Mouse (Mus musculus) small intestine, adult 2 months (tissue): ENCODE results near the gene Itsn1. TPM values are rescaled to one million over a fixed set of nuclear protein-coding genes. Genes with fewer than 3 reads are reported as not detected.

Experiments
- H3K27ac ChIP-seq: fragments of 200-500 bp; 2 replicates; pipeline ENCODE4 v1.5.1; 2012; ENCODE audit warnings: low read depth, low read length, control low read depth, inconsistent platforms; ENCODE audit not compliant: insufficient read depth
- H3K27me3 ChIP-seq: fragments of 200-500 bp; 2 replicates; pipeline ENCODE4 v1.6.1; 2012; ENCODE audit warnings: mild to moderate bottlenecking, moderate library complexity, low read length, inconsistent platforms; ENCODE audit not compliant: control insufficient read depth, insufficient read depth
- H3K36me3 ChIP-seq: fragments of 200-500 bp; 2 replicates; pipeline ENCODE4 v1.6.1; 2012; ENCODE audit warnings: mild to moderate bottlenecking, low read length, control low read depth, inconsistent platforms; ENCODE audit not compliant: control insufficient read depth, insufficient read depth
- H3K4me1 ChIP-seq: fragments of 200-500 bp; 2 replicates; pipeline ENCODE4 v1.6.1; 2012; ENCODE audit warnings: low read length, inconsistent platforms, mixed read lengths; ENCODE audit not compliant: control insufficient read depth, insufficient read depth, insufficient read length
- H3K4me3 ChIP-seq: fragments of 200-500 bp; 2 replicates; pipeline ENCODE4 v1.5.1; 2012; ENCODE audit warnings: low read depth, mild to moderate bottlenecking, control low read depth, inconsistent platforms, low read length, moderate library complexity
- CTCF ChIP-seq: fragments of 200-500 bp; IDR thresholded peaks from 2 replicates; pipeline ENCODE4 v1.5.1; 2012; ENCODE audit warnings: low read depth, mild to moderate bottlenecking, control low read depth, inconsistent platforms, low read length, moderate library complexity, mixed read lengths; ENCODE audit not compliant: insufficient replicate concordance, insufficient read length; ENCODE audit errors: extremely low read depth
- POLR2A ChIP-seq: fragments of 200-500 bp; IDR thresholded peaks from 2 replicates; pipeline ENCODE4 v1.6.1; 2012; ENCODE audit warnings: low read depth, mild to moderate bottlenecking, control low read depth, inconsistent platforms, low read length, moderate library complexity
- WGBS: fragments of 180-500 bp; shearing (Covaris S2); methylation state at CpG from one replicate; pipeline ENCODE4 v1.1.7; 2018; 5-methylcytosine and 5-hydroxymethylcytosine counted together
- polyA plus RNA-seq: library from polyadenylated mRNA; depleted of rRNA; stranded (reverse); fragments of >200 nt; gene quantifications from 2 replicates; pipeline ENCODE4 v1.2.3, GENCODE M21; 2012

The Itsn1 gene
- polyA plus RNA-seq, 1 experiment: 15.6 TPM

- TF ChIP-seq POLR2A (no peak), CTCF (no peak)
- WGBS: 15% methylated on average over 14 of the region's 14 CpGs
- H3K4me1 ChIP-seq: peaks cover 15% of the 10 kb centered on the region
- H3K36me3 ChIP-seq: no peaks in the 10 kb centered on the region
- no peaks in the 10 kb centered on the region for H3K27me3 ChIP-seq
- H3K27ac ChIP-seq: no peak overlapping the region
- H3K4me3 ChIP-seq: no peak overlapping the region
Observed at GRCm38 (mm10) chr16:91746101-91746950, 17.2 kb downstream of the Itsn1 start.

DNA sequence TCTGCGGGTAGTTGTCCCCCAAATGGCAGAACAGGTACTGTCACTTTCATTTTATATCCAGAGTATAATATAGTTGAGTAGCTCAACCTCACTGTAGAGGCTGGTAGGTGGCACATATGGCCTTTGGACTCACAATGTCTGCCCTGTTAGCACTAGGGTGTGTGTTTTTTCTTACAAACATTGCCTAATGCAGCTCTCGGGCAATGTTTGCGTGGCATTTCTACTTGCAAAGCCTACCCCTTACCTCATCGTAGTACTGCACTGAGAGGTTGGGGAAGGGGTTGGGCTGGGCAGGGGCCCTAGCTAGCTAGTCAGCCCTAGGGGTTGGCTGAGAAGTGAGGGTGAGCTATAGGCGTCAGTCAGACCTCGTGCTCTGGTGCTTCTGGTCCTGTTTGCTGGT, 18.5 kb downstream of the Itsn1 start:
- Histone ChIP-seq H3K4me3 (peak overlapping the region; percentile 28), H3K27ac (peak overlapping the region; percentile 9), H3K36me3 (no peaks in the 10 kb centered on the region), H3K4me1 (peaks cover 15% of the 10 kb centered on the region), H3K27me3 (no peaks in the 10 kb centered on the region)
- TF ChIP-seq POLR2A: no peak
- no peak for TF ChIP-seq CTCF
- 29% methylated on average over 6 of the region's 6 CpGs for WGBS

- peaks cover 8% of the 10 kb centered on the region for H3K4me1 ChIP-seq
- TF ChIP-seq CTCF: no peak
- TF ChIP-seq POLR2A: no peak
- WGBS: 87% methylated on average over 13 of the region's 13 CpGs
- no peak overlapping the region for H3K4me3 ChIP-seq
- no peaks in the 10 kb centered on the region for H3K27me3 ChIP-seq
- H3K36me3 ChIP-seq: no peaks in the 10 kb centered on the region
- no peak overlapping the region for H3K27ac ChIP-seq
Observed at GRCm38 (mm10) chr16:91751644-91752385, 22.7 kb downstream of the Itsn1 start.

DNA sequence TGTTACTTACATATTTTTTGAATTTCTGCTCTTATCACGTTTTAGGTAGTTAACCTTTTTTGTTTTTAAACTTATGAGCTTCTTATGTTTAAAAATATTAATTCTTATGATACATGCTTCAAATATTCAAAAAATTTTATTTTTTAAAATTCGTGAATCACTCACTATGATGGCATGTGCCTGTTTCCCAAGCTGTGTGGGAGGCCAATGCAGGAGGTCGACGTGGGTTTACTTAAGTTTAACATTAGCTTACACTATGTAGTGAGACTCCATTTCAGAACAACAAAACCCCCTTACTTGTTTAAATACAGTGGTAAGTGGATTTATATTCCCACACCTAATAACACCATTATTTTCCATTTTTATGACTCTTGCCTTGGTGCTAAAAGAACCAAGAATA, 24.5 kb downstream of the Itsn1 start:
- no peaks in the 10 kb centered on the region for H3K36me3 ChIP-seq
- H3K4me3 ChIP-seq: no peak overlapping the region
- TF ChIP-seq POLR2A (no peak), CTCF (no peak)
- no peaks in the 10 kb centered on the region; the same call in 1 of the 2 replicates for H3K4me1 ChIP-seq
- no peak overlapping the region for H3K27ac ChIP-seq
- H3K27me3 ChIP-seq: no peaks in the 10 kb centered on the region
- WGBS: 83% methylated on average over 4 of the region's 4 CpGs

DNA sequence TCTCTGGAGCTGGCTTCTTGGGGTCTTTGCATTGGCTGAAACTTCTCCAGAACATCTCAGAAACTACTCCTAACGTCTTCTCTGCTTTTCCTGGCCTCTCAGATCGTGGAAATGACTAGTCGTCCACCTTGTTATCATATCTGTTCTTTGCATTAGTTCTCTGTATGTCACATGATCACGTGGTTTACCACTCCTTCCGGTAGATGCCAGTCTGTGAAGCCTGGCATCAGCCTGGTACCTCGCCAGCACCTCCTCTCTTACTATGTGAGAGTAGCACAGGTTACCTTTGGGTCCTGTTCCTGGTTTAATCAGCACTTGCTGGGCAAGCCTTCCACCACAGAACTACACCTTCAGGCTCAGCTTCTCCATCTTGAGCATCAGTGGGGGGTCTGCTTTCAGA, 25.9 kb downstream of the Itsn1 start:
- Histone ChIP-seq H3K4me1 (no peaks in the 10 kb centered on the region), H3K36me3 (no peaks in the 10 kb centered on the region), H3K27me3 (no peaks in the 10 kb centered on the region), H3K27ac (no peak overlapping the region), H3K4me3 (no peak overlapping the region)
- no peak for TF ChIP-seq CTCF
- no peak for TF ChIP-seq POLR2A
- 67% methylated on average over 6 of the region's 6 CpGs for WGBS

- H3K4me1 ChIP-seq: peaks cover 2% of the 10 kb centered on the region; the same call in 1 of the 2 replicates
- H3K27me3 ChIP-seq: no peaks in the 10 kb centered on the region
- no peak overlapping the region for H3K27ac ChIP-seq
- WGBS: 82% methylated on average over 9 of the region's 9 CpGs
- H3K36me3 ChIP-seq: no peaks in the 10 kb centered on the region; the same call in 1 of the 2 replicates
- H3K4me3 ChIP-seq: no peak overlapping the region
- no peak for TF ChIP-seq POLR2A
- no peak for TF ChIP-seq CTCF
Observed at GRCm38 (mm10) chr16:91761202-91761601, 32.1 kb downstream of the Itsn1 start.

DNA sequence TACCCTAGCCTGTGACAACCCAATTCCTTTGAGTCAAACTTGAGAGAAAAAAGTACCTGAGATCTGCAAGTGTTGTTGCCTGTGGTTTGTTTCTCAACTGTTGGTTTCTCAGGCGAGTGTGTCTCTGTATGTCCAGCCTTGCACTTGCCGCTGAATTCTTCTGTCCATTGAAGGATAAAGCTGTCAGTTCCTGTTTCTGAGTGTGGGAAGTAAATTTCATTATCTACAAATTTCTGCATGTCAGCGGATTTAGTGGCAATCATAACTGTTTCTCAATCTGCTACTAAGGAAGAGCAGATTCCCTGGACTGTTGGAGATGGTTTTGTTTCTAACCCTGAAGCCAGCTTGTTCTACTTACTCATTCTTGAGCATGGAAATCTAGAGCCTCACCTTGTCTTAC, 32.7 kb downstream of the Itsn1 start:
- H3K4me3 ChIP-seq: no peak overlapping the region
- TF ChIP-seq CTCF: no peak
- TF ChIP-seq POLR2A: no peak
- no peaks in the 10 kb centered on the region for H3K27me3 ChIP-seq
- H3K4me1 ChIP-seq: peaks cover 2% of the 10 kb centered on the region; the same call in 1 of the 2 replicates
- no peaks in the 10 kb centered on the region; the same call in 1 of the 2 replicates for H3K36me3 ChIP-seq
- no peak overlapping the region for H3K27ac ChIP-seq
- WGBS: 80% methylated on average over 3 of the region's 3 CpGs

DNA sequence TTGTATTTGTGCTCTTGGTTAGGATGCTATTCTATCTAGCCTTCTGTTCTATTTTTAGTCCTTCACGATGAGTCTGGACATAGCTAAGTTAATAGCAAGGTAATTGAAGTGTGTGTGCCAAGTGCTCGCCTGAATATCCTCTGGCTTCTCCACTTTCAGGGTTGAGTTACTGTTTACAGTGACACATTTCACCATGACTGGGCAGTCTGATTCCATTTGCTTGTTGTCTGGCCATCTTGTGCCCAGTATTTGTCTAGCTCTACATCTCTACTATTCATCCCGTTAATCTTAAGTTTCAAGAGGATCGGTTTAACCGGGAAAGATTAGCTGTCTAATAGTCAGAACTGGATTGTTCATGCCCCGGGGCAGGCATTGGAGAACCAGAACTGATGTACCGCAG, 33.4 kb downstream of the Itsn1 start:
- H3K27ac ChIP-seq: no peak overlapping the region
- no peaks in the 10 kb centered on the region; the same call in 1 of the 2 replicates for H3K36me3 ChIP-seq
- WGBS: 82% methylated on average over 7 of the region's 7 CpGs

More for the DNA sequence above, 33.4 kb downstream of the Itsn1 start:
- TF ChIP-seq CTCF (no peak), POLR2A (no peak)
- Histone ChIP-seq H3K4me3 (no peak overlapping the region), H3K4me1 (peaks cover 2% of the 10 kb centered on the region; the same call in 1 of the 2 replicates), H3K27me3 (no peaks in the 10 kb centered on the region)
